In the genomic region with DNA sequence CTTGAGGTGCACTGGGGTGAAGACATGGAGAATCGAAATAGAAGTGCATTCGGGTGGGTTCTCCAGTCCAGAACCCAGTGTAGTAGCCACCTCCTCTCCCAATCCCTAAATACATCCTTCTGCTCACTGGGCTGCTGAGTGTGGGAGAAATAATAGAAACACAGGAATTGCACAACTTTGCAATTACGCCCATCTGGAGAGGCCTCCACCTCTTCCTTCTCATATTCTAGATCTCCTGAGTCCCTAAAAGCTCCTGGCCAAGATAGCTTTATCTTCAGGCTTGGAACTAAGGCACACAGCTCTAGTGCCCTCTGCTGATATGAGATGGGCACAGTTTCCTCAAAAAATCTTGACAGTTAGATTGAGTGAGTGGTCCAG, we compare ENCODE assay signal across 9 mouse cellular contexts. TPM values are rescaled to one million over a fixed set of nuclear protein-coding genes. Genes with fewer than 3 reads are reported as not detected.
DNase-seq lines count a peak whose midpoint lies in the region; ATAC-seq lines count a peak whose summit lies in the region.
"Had no signal": no experiment of that assay in that cellular context is flagged by ENCODE, and none has a peak within 500 bp of the region (broad histone marks: within the 10 kb centered on the region; RNA-seq: fewer than 3 reads in every experiment).

No protein-coding gene starts in this region.

- DNase-seq in frontal cortex, postnatal 10 days (ENCODE audit: low spot score in 2 of 2) = no peak
- DNase-seq in NIH3T3 (ENCODE audit: low read depth) = peak; percentile 84
- DNase-seq in layer of hippocampus, postnatal 25 days (ENCODE audit: extremely low spot score in 1 of 2, low spot score in 1 of 2) = no peak
- DNase-seq in natural killer cell, adult 2 months (ENCODE audit: low spot score in 2 of 2) = no peak

- no peak overlapping the region for H3K9ac ChIP-seq in limb, embryonic 12.5 days (replicated peaks)
- peak overlapping the region; percentile 88; the same call in 1 of the 2 replicates for H3K9ac ChIP-seq in neural tube, embryonic 13.5 days

- peak; percentile 43 for ATAC-seq in frontal cortex, adult (ENCODE audit: low TSS enrichment)
- peak; percentile 21; the same call in 1 of the 2 replicates for ATAC-seq in granulocyte monocyte progenitor cell, adult 5-6 weeks (replicated peaks; ENCODE audit: poor library complexity, severe bottlenecking)
- ATAC-seq in limb, embryonic 12.5 days (ENCODE audit: insufficient number of reproducible peaks, insufficient read depth, low FRiP score, low TSS enrichment, low read depth) = no peak
- ATAC-seq in neural tube, embryonic 13.5 days (ENCODE audit: low read depth) = no peak

- H3K4me1 ChIP-seq in limb, embryonic 12.5 days (replicated peaks) = peaks cover 36% of the 10 kb centered on the region
- peaks cover 45% of the 10 kb centered on the region for H3K4me1 ChIP-seq in neural tube, embryonic 13.5 days (replicated peaks)

- no peaks in the 10 kb centered on the region for H3K9me3 ChIP-seq in limb, embryonic 12.5 days
- H3K9me3 ChIP-seq in neural tube, embryonic 13.5 days = no peaks in the 10 kb centered on the region

- peak overlapping the region; percentile 94; the same call in 1 of the 2 replicates for H3K4me2 ChIP-seq in limb, embryonic 12.5 days
- H3K4me2 ChIP-seq in neural tube, embryonic 13.5 days = peak overlapping the region; percentile 78

- no peaks in the 10 kb centered on the region for H3K36me3 ChIP-seq in limb, embryonic 12.5 days
- no peaks in the 10 kb centered on the region for H3K36me3 ChIP-seq in neural tube, embryonic 13.5 days

- WGBS in limb, embryonic 12.5 days = 52% methylated on average over 3 of the region's 3 CpGs
- 56% methylated on average over 3 of the region's 3 CpGs for WGBS in neural tube, embryonic 13.5 days

- peak overlapping the region; percentile 93 for H3K27ac ChIP-seq in limb, embryonic 12.5 days
- peak overlapping the region; percentile 90 for H3K27ac ChIP-seq in neural tube, embryonic 13.5 days (replicated peaks)

- no peaks in the 10 kb centered on the region for H3K27me3 ChIP-seq in limb, embryonic 12.5 days
- peaks cover 5% of the 10 kb centered on the region for H3K27me3 ChIP-seq in neural tube, embryonic 13.5 days

- H3K4me3 ChIP-seq in limb, embryonic 12.5 days (replicated peaks) = peak overlapping the region; percentile 63; the same call in 1 of the 2 replicates
- H3K4me3 ChIP-seq in neural tube, embryonic 13.5 days = peak overlapping the region; percentile 62; the same call in 1 of the 2 replicates

RNA-seq across cellular contexts. Expression of a gene that starts 0.9 kb away (rescaled TPM):
- total RNA-seq in granulocyte monocyte progenitor cell, adult 5-6 weeks (2014; fragmentation: Nextera tagmentation) = not detected in 2 replicates
- not detected in 2 replicates for total RNA-seq in granulocyte monocyte progenitor cell, adult 5-6 weeks (2017)
- 17.5 and 22.1 TPM in 2 replicates for polyA plus RNA-seq in limb, embryonic 12.5 days (2016; fragmentation: Nextera tagmentation; extraction: Ambion mirVana)
- polyA plus RNA-seq in neural tube, embryonic 13.5 days (2015; fragmentation: Nextera tagmentation; extraction: Ambion mirVana) = 9.8 and 10.4 TPM in 2 replicates
- total RNA-seq in layer of hippocampus, postnatal 25 days (2021) = 1 to 10 TPM; 3.4 TPM
- total RNA-seq: MEL had no signal

Comparison
In these comparisons a context has a peak if more than half of its experiments do, and no peak if none do; other contexts are left out.
1. ATAC-seq: peak in frontal cortex, adult (single experiment) and granulocyte monocyte progenitor cell, adult 5-6 weeks (single experiment); none in limb, embryonic 12.5 days (single experiment) and neural tube, embryonic 13.5 days (single experiment).
2. RNA of a gene that starts 0.9 kb away (total RNA-seq): 3.4 TPM in layer of hippocampus, postnatal 25 days; not detected in granulocyte monocyte progenitor cell, adult 5-6 weeks; every median in the first group is over 4 times any median in the second.